Mouse (Mus musculus) embryonic facial prominence, embryonic 14.5 days (tissue): Measurements from ENCODE around the gene Mt1. TPM values are rescaled to one million over a fixed set of nuclear protein-coding genes. Genes with fewer than 3 reads are reported as not detected.
A peak's percentile ranks its signal among the peaks of the same experiment; 100 is the strongest.

ENCODE experiments used
- ATAC-seq: fragments of 200-750 bp; cut with Nextera tagmentation; 2 replicates; pipeline ENCODE4 v1.8.0; 2017; ENCODE audit warnings: low read depth, moderate number of reproducible peaks, moderate TSS enrichment
- DNase-seq: peaks from one replicate; pipeline ENCODE4 v3.0.0-alpha.2; 2015; ENCODE audit warnings: low spot score
- H3K27ac ChIP-seq: fragments of 300-500 bp; sonication (generic); replicated peaks from 2 replicates; pipeline ENCODE4 v1.5.1; 2014; ENCODE audit warnings: low read depth, mild to moderate bottlenecking, low read length, moderate library complexity
- H3K27me3 ChIP-seq: fragments of 300-500 bp; sonication (generic); replicated peaks from 2 replicates; pipeline ENCODE4 v1.6.1; 2014; ENCODE audit warnings: low read length; ENCODE audit not compliant: control insufficient read depth, insufficient read depth
- H3K36me3 ChIP-seq: fragments of 300-500 bp; sonication (generic); 2 replicates; pipeline ENCODE4 v1.6.1; 2014; ENCODE audit warnings: low read length, mixed read lengths; ENCODE audit not compliant: control insufficient read depth, insufficient read depth
- H3K4me1 ChIP-seq: fragments of 300-500 bp; sonication (generic); 2 replicates; pipeline ENCODE4 v1.6.1; 2014; ENCODE audit warnings: antibody characterized with exemption, low read length; ENCODE audit not compliant: control insufficient read depth, insufficient read depth
- H3K4me2 ChIP-seq: fragments of 300-500 bp; sonication (generic); 2 replicates; pipeline ENCODE4 v1.6.1; 2014; ENCODE audit warnings: low read depth, mild to moderate bottlenecking, low read length, moderate library complexity, mixed read lengths
- H3K4me3 ChIP-seq: fragments of 300-500 bp; sonication (generic); 2 replicates; pipeline ENCODE4 v1.5.1; 2014; ENCODE audit warnings: low read depth, mild to moderate bottlenecking, low read length
- H3K9ac ChIP-seq: fragments of 300-500 bp; sonication (generic); 2 replicates; pipeline ENCODE4 v1.6.1; 2014; ENCODE audit warnings: low read depth, mild to moderate bottlenecking, low read length, moderate library complexity, mixed read lengths
- H3K9me3 ChIP-seq: fragments of 300-500 bp; sonication (generic); 2 replicates; pipeline ENCODE4 v1.6.1; 2016; ENCODE audit warnings: low read length; ENCODE audit not compliant: control insufficient read depth
- WGBS: fragments of 180-500 bp; shearing (Covaris S2); extraction: QIAGEN DNeasy Blood & Tissue Kit; methylation state at CpG from one replicate; pipeline ENCODE4 v1.1.7; 2014; 5-methylcytosine and 5-hydroxymethylcytosine counted together
- polyA plus RNA-seq: library from polyadenylated mRNA; unstranded; fragments of >200 nt; fragmentation: Nextera tagmentation; extraction: Ambion mirVana; gene quantifications from 2 replicates; pipeline ENCODE4 v1.2.1, GENCODE M21; 2014

Mt1 gene
- polyA plus RNA-seq, 1 experiment from 2014 or later, result 193 TPM

DNA sequence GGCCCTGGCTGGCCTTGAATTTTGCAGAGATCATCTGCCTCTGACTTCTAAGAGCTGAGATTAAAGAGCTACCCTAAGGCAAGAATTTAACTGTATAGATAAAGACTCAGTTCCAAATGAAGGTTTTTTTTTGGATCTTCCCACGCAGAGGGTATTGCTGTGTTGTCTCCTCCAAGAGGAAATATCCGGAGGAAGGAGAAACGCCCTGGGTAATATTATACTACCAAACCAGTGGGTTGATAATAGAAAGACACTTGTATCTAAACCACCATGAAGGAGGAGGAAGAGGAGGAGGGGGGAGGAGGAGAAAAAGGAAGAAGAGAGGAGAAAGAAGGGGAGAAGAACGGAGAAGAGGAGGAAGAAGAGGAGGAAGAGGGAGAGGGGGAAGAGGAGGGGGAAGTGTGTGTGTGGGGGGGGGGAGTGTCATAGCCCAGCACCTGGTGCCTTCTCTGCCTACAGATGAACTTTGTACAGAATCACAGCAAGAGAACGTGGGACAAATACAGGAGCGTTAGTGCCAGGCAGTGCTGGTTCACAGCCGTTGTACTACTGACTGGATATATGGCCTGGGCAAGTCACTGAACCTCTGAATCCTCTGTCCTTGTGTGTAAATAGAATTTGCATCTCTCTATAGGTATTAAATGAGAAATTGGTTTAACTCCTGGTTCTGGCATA lies 1.0 kb upstream of the Mt1 start:
- DNase-seq (no peak), ATAC-seq (no peak)
- 48% methylated on average over 7 of the region's 7 CpGs for WGBS
- no peaks in the 10 kb centered on the region for H3K36me3 ChIP-seq
- H3K4me1 ChIP-seq, result no peaks in the 10 kb centered on the region; the same call in 1 of the 2 replicates
- peaks cover 84% of the 10 kb centered on the region for H3K27me3 ChIP-seq
- no peak overlapping the region for H3K4me2 ChIP-seq
- H3K27ac ChIP-seq, result no peak overlapping the region
- H3K9ac ChIP-seq, result no peak overlapping the region
- no peak overlapping the region for H3K4me3 ChIP-seq
- no peaks in the 10 kb centered on the region for H3K9me3 ChIP-seq

DNA sequence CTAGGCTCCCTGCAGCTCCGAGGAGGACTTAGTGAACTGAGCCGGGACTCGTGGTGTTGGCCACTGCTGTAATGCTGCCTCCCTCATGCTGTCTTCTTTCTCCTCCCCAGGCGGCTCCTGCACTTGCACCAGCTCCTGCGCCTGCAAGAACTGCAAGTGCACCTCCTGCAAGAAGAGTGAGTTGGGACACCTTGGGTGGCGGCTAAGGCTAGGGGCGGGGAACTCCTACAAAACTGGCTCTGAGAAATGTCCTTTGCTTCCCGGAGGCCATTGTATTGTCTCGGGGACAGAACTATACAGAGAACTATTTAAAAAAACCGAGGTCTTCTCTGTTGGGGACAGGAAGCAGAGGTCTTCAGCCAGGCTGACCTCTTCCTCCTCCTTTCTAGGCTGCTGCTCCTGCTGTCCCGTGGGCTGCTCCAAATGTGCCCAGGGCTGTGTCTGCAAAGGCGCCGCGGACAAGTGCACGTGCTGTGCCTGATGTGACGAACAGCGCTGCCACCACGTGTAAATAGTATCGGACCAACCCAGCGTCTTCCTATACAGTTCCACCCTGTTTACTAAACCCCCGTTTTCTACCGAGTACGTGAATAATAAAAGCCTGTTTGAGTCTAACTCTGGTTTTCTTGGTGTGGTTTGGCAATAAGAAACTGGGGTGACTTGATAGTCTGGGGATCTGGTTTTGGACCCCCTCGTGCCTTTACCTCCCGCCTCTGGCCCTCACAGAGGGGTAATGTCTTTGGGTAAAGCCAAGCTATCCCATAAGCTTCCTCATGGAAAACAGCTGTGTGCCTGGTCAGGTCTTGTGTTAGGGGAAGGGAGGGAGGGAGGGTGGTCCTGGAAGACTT lies 1.1 kb downstream of the Mt1 start:
- H3K9ac ChIP-seq, result peak overlapping the region; percentile 61; the same call in 1 of the 2 replicates
- no peaks in the 10 kb centered on the region for H3K9me3 ChIP-seq
- WGBS, result 3% methylated on average over 25 of the region's 25 CpGs
- DNase-seq, result no peak
- peaks cover 84% of the 10 kb centered on the region for H3K27me3 ChIP-seq
- H3K4me1 ChIP-seq, result 0 out of 2 replicates have a peak, but pooled peaks cover 2% of the 10 kb centered on the region
- no peak for ATAC-seq
- H3K4me2 ChIP-seq, result peak overlapping the region; percentile 84
- H3K4me3 ChIP-seq, result peak overlapping the region; percentile 46
- no peaks in the 10 kb centered on the region for H3K36me3 ChIP-seq
- no peak overlapping the region for H3K27ac ChIP-seq

DNA sequence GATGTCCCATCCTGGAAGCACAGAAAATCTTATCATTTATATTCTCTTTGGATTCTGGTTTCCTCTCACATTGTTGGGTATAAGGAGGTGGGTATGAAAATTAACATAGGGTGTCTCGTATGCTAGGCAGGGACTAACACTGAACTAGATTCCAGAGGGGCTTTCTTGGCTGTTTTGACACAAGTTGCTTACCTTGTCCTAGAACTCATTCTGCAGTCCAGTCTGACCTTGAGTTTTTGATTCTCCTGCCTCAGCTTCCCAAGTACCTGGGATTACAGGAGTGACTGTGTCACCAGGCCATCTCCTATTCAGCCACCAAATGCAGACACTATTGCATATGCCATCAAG lies 1.7 kb downstream of the Mt1 start:
- Histone ChIP-seq H3K4me2 (peak overlapping the region; percentile 84; the same call in 1 of the 2 replicates), H3K27ac (no peak overlapping the region), H3K4me3 (no peak overlapping the region), H3K9me3 (no peaks in the 10 kb centered on the region), H3K9ac (no peak overlapping the region), H3K36me3 (no peaks in the 10 kb centered on the region), H3K27me3 (peaks cover 83% of the 10 kb centered on the region), H3K4me1 (0 out of 2 replicates have a peak, but pooled peaks cover 2% of the 10 kb centered on the region)
- DNase-seq, result no peak
- ATAC-seq, result no peak
- 88% methylated on average over 1 of the region's 1 CpGs for WGBS

DNA sequence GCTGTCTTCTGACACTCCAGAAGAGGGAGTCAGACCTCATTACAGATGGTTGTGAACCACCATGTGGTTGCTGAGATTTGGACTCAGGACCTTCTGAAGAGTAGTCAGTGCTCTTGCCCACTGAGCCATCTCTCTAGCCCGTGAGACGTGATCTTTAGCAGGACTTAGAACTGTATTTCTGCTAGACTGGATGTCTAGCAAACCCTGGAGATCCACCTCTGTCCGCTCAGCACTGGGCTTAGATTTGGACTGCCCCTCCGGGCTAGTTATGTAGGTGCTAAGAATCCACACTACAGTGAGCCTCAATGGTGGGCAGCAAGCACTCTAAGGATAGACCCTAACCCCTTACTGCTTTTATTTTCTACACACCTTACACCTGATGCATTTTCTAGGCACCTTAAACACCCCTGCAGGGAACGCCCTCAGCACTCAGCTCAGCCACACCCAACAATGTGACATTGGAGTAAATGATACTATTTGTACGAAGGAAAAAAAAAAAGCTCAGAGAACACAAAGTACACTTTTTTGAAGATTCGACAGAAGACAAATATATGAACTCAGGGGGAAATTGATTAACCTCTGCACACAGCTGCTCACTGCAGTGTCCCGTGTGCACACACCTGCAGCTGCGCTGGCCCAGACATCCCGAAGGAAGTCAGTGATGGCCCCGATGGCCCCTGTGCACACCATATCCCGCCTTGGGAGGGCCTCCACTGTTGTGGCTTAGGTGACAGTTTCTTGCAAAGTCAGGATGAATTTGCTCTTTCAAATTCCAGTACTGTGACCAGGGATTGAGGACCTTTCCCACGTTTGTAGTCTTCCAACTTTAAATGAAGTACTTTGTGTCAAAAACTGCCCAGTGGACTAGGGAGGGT lies 3.4 kb downstream of the Mt1 start:
- Histone ChIP-seq H3K4me1 (peaks cover 2% of the 10 kb centered on the region; the same call in 1 of the 2 replicates), H3K9ac (no peak overlapping the region), H3K9me3 (no peaks in the 10 kb centered on the region), H3K27me3 (peaks cover 87% of the 10 kb centered on the region), H3K36me3 (no peaks in the 10 kb centered on the region), H3K4me3 (no peak overlapping the region), H3K27ac (no peak overlapping the region), H3K4me2 (peak overlapping the region; percentile 48)
- WGBS, result 58% methylated on average over 13 of the region's 13 CpGs
- ATAC-seq (no peak), DNase-seq (no peak)

DNA sequence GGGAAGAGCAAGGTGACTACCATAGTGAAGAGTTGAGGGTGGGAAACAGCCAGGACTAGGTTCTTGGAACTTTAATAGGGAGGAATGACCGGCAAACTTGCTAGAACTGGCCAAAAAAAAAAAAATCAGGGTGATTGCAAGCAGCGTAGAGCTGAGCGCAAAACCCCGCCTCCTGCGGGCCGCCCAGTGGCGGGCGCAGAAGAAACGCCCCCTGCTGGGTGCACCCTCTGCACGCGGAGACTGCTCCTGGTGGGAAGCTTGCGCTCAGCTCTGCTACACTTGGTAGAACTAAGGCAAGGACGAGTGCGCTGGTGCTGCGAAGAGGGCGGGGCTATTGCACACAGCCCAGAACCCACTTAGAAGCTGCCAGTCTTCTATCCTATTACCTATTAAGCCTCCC lies 4.2 kb downstream of the Mt1 start:
- Histone ChIP-seq H3K27ac (no peak overlapping the region), H3K4me1 (peaks cover 2% of the 10 kb centered on the region; the same call in 1 of the 2 replicates)

DNA sequence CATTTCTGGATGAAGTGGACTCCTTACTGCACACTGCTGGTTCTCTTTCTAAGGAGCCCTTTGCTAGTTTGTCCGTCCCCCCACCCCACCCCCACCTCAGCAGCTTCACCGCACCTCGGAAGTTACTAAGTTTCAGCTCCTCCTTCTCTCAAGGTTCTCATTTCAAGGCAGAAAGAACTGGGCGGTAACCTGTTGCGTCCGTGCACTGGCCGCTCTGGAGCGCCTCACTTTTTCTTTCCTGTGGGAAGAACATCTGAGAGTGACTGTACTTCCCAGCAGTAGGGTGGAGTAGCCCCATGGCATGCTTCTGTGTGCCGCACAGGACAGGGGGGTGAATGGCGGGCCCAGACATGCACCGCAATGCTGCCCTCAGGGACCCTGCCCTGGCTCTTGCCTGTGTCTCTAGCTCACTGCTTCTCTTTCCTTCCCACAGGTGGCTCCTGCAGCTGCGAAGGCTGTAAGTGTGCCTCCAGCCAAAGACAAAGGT lies 5.5 kb downstream of the Mt1 start:
- Histone ChIP-seq H3K9me3 (no peaks in the 10 kb centered on the region), H3K9ac (no peak overlapping the region), H3K27me3 (peaks cover 77% of the 10 kb centered on the region), H3K4me3 (0 out of 2 replicates have a peak overlapping the region, but pooled peaks have one; percentile 3), H3K27ac (no peak overlapping the region), H3K4me1 (peaks cover 2% of the 10 kb centered on the region; the same call in 1 of the 2 replicates), H3K36me3 (no peaks in the 10 kb centered on the region), H3K4me2 (0 out of 2 replicates have a peak overlapping the region, but pooled peaks have one; percentile 48)
- peak; percentile 40 for DNase-seq
- WGBS, result 19% methylated on average over 12 of the region's 12 CpGs
- no peak; the same call in 1 of the 2 replicates for ATAC-seq

More for the DNA sequence above, 4.2 kb downstream of the Mt1 start:
- H3K9ac ChIP-seq, result no peak overlapping the region
- no peaks in the 10 kb centered on the region for H3K36me3 ChIP-seq
- ATAC-seq (peak; percentile 76), DNase-seq (peak; percentile 89)
- peak overlapping the region; percentile 48 for H3K4me2 ChIP-seq
- H3K27me3 ChIP-seq, result peaks cover 90% of the 10 kb centered on the region
- H3K9me3 ChIP-seq, result no peaks in the 10 kb centered on the region
- 2% methylated on average over 15 of the region's 16 CpGs for WGBS
- H3K4me3 ChIP-seq, result peak overlapping the region; percentile 11

DNA sequence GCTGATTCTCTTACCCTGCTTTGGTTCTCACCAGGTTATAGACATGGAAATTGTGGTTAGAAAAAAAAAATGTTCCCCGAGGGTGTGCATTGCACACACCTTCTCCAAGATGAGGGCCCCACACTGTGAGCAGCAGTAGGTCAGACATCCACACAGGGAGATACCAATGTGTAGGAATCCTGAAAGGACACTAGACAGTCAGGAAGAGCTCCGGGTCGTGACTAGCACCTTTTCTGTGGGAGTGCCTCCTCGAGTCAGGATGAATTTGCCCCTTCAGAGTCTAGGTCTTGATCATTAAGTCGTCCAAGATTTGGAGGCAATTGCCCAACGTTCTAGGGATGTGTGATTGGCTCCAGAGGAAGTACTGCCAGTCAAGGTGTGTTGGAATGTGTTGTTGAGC lies 6.9 kb downstream of the Mt1 start:
- ATAC-seq (no peak), DNase-seq (no peak)
- Histone ChIP-seq H3K9ac (no peak overlapping the region), H3K27ac (no peak overlapping the region), H3K4me2 (no peak overlapping the region), H3K36me3 (no peaks in the 10 kb centered on the region), H3K4me1 (peaks cover 2% of the 10 kb centered on the region; the same call in 1 of the 2 replicates), H3K9me3 (no peaks in the 10 kb centered on the region), H3K4me3 (no peak overlapping the region), H3K27me3 (peaks cover 64% of the 10 kb centered on the region)
- WGBS, result 61% methylated on average over 6 of the region's 6 CpGs

DNA sequence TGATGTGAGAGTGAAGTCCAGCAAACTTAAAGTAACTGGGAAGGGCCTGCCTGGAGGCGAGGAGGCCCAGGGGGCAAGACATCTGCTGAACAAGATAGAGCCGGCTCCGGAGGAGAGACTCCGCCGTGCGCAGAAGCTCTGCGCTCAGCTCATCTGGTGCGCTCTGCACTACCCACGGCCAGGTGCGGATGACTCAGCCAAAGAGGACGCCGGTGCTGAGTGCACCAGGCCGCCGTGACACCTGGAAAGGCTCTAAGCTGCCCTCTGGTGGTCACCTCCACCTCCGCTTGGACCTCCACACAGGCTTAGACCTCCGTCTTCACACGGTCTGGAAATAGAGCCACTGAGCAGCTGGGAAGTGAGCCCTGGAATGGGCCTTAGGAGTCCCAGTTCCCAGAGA lies 7.7 kb downstream of the Mt1 start:
- DNase-seq, result peak; percentile 83
- peak; percentile 78 for ATAC-seq
- H3K4me3 ChIP-seq, result peak overlapping the region; percentile 14; the same call in 1 of the 2 replicates
- H3K27me3 ChIP-seq, result peaks cover 63% of the 10 kb centered on the region
- peak overlapping the region; percentile 34; the same call in 1 of the 2 replicates for H3K4me2 ChIP-seq
- 4% methylated on average over 9 of the region's 17 CpGs for WGBS
- H3K9ac ChIP-seq, result peak overlapping the region; percentile 53; the same call in 1 of the 2 replicates
- H3K36me3 ChIP-seq, result no peaks in the 10 kb centered on the region
- no peaks in the 10 kb centered on the region for H3K9me3 ChIP-seq
- H3K4me1 ChIP-seq, result peaks cover 2% of the 10 kb centered on the region; the same call in 1 of the 2 replicates
- H3K27ac ChIP-seq, result no peak overlapping the region
